Mouse (Mus musculus): Measurements from ENCODE around the gene Acvr2b.

DNA sequence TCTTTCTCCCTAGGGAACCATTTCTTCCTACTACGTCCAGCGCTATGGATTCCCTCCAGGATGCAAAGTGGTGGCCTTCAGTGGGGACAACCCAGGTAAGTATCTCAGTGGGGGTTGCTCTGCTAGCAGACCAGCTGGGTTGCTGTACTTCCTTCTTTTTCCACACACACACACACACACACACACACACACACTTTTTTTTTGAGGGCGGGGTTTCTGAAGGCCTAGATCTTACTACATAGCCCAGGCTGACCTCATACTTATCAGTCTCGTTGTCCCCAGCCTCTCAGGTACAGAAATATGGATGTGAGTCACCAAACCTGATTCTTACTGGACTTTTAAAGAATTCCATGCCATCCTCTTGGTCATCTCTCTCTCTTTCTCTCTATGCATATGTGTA, 23.7 kb upstream of the Acvr2b start:
- TF ChIP-seq CTCF (conservative IDR thresholded peaks at IDR 0.05; ENCODE audit: low read length) (no peak), POU5F1 (IDR thresholded peaks at IDR 0.05; ENCODE audit: borderline replicate concordance, low read length) (no peak), NANOG (IDR thresholded peaks at IDR 0.05; ENCODE audit: borderline replicate concordance, low read length) (no peak)

All from E14TG2a.4 (cell line).